Mouse (Mus musculus) E14TG2a.4 (cell line): ENCODE results near the gene Zfp326.

Experiments used
- H3K27me3 ChIP-seq: 2 replicates; pipeline ENCODE4 v1.6.1; 2014; ENCODE audit warnings: low read length, control low read depth; ENCODE audit not compliant: insufficient read depth
- H3K36me3 ChIP-seq: 2 replicates; pipeline ENCODE4 v1.6.1; 2014; ENCODE audit warnings: low read length, control low read depth; ENCODE audit not compliant: insufficient read depth
- H3K4me1 ChIP-seq: replicated peaks from 2 replicates; pipeline ENCODE4 v1.6.1; 2014; ENCODE audit warnings: low read depth, low read length, control low read depth
- H3K4me3 ChIP-seq: replicated peaks from 2 replicates; pipeline ENCODE4 v1.5.1; 2014; ENCODE audit warnings: mild to moderate bottlenecking, low read length
- H3K9me3 ChIP-seq: 2 replicates; pipeline ENCODE4 v1.6.1; 2014; ENCODE audit warnings: low read length, control low read depth
- CTCF ChIP-seq: conservative IDR thresholded peaks from 2 replicates; pipeline ENCODE4 v1.5.1; 2014; ENCODE audit warnings: low read length
- NANOG ChIP-seq: IDR thresholded peaks from 2 replicates; pipeline ENCODE4 v1.6.1; 2014; ENCODE audit warnings: borderline replicate concordance, low read length, mixed read lengths
- POU5F1 ChIP-seq: IDR thresholded peaks from 2 replicates; pipeline ENCODE4 v1.6.1; 2014; ENCODE audit warnings: low read length, borderline replicate concordance

Zfp326 gene

DNA sequence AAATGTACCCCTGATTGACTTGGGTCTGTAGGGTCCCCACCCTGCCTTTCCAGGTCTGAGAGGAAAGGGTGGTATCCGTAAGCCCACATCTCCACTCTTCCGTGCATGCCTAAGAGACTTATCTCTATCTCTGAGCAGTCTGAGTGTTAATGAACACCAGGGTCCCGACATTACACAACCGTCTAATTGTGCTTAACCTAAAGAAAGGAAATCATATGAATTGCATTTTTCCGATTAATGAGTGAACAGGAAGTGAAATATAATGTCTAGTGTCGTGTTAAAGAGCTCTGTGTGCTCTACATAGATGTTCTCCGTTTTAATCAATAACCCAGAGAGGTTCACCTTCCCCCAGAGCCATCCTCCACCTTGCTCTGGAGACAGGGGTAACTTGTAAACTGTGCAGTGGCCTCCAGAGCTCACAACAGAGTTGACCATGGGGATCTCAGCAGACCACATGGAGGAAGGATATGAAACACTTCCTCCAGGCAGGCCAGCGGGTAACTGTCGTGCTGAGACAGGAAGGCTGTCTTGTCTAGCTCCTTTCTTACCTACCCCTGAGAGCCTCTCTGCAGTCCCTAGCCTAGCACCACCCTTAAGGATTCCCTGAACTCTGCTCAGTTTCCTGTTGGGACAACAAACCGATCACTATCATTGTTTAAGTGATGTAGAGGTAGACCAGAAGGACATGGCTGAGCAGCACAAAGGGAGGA is 32.2 kb upstream of the Zfp326 start:
- H3K9me3 ChIP-seq: no peaks in the 10 kb centered on the region
- no peaks in the 10 kb centered on the region for H3K36me3 ChIP-seq
- H3K27me3 ChIP-seq: no peaks in the 10 kb centered on the region
- TF ChIP-seq POU5F1 (no peak), NANOG (no peak), CTCF (no peak)
- H3K4me1 ChIP-seq: no peaks in the 10 kb centered on the region; the same call in 1 of the 2 replicates
- no peak overlapping the region for H3K4me3 ChIP-seq

DNA sequence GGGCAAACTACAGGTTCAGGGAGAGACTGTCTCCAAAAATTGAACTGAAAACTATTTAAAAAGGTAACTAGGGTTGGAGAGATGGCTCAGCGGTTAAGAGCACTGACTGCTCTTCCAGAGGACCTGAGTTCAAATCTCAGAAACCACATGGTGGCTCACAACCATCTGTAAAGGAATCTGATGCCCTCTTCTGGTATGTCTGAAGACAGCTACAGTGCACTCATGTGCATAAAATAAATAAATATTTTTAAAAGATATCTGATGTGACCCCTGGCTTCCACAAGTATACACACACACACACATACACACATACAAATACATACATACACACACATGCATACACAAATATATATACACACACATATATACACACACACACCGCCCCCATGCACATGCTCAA is 31.3 kb upstream of the Zfp326 start:
- Histone ChIP-seq H3K4me1 (no peaks in the 10 kb centered on the region; the same call in 1 of the 2 replicates), H3K27me3 (no peaks in the 10 kb centered on the region), H3K9me3 (no peaks in the 10 kb centered on the region), H3K36me3 (no peaks in the 10 kb centered on the region), H3K4me3 (no peak overlapping the region)
- no peak for TF ChIP-seq POU5F1
- no peak for TF ChIP-seq CTCF

DNA sequence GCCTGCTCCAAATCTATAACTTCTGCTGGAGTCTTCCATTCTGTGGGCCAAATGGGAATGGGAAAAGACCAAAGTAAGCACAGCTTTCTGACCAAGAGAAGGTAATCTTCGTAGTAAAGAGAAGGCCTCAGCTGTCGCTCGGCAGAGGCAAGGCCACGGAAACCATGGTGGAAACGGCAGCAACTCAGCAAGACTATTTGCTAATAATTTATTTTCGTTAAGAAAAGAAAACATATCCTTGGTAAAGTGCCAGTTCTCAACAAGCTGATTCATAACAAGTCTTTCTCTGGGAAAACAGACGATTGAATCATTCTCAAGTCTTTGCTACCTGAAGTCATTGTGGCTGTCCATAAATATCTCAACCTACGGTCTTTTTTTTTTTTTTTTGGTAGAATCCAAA is 28.6 kb upstream of the Zfp326 start:
- no peaks in the 10 kb centered on the region for H3K27me3 ChIP-seq
- TF ChIP-seq NANOG (no peak), POU5F1 (no peak), CTCF (no peak)
- no peaks in the 10 kb centered on the region for H3K36me3 ChIP-seq

DNA sequence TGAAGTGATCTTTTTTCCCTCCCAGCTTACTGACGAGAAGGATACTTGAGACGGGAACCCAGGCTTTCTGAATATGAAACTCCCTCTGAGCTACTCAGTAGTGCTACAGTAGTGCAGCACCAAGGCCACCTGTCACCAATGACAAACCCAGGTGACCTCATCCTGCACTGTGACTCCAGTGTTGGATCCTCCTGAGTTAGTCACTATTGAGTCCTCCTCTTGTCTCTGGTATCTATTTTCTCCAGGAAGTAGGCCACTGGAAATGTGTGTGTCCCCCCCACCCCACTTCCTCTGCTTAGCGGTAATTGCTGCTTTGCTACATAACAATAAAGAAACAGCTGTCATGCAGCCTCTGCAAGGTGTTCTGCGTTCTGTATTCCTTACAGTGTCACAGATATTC is 27.1 kb upstream of the Zfp326 start:
- no peaks in the 10 kb centered on the region for H3K9me3 ChIP-seq
- TF ChIP-seq CTCF (no peak), POU5F1 (no peak), NANOG (no peak)
- H3K27me3 ChIP-seq: no peaks in the 10 kb centered on the region
- H3K4me3 ChIP-seq: no peak overlapping the region
- no peaks in the 10 kb centered on the region for H3K36me3 ChIP-seq
- no peaks in the 10 kb centered on the region; the same call in 1 of the 2 replicates for H3K4me1 ChIP-seq

More for the DNA sequence above, 28.6 kb upstream of the Zfp326 start:
- no peak overlapping the region for H3K4me3 ChIP-seq
- no peaks in the 10 kb centered on the region; the same call in 1 of the 2 replicates for H3K4me1 ChIP-seq
- H3K9me3 ChIP-seq: no peaks in the 10 kb centered on the region

DNA sequence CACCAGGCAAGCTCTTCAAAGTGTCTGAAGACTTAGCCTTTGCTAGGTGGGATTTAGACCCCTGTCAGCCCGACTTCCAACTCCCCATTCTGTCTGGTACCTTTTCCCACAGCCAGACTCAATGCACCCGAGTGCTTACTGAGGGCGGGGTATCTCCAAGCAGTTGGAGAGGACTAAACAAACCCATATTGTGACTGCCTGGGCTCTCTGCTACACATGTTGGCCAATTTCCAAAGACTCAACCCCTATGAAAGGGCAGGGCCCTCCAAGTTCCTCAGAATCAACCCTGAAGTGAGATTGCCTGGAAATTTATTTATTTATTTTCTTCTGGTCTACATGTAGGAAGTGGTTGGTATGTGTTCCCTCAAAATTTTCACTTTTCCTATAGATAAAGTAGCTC is 26.7 kb upstream of the Zfp326 start:
- H3K36me3 ChIP-seq: no peaks in the 10 kb centered on the region
- no peak overlapping the region for H3K4me3 ChIP-seq
- no peak for TF ChIP-seq CTCF
- no peak for TF ChIP-seq NANOG
- no peak for TF ChIP-seq POU5F1
- H3K9me3 ChIP-seq: no peaks in the 10 kb centered on the region
- H3K4me1 ChIP-seq: no peaks in the 10 kb centered on the region; the same call in 1 of the 2 replicates
- H3K27me3 ChIP-seq: no peaks in the 10 kb centered on the region

DNA sequence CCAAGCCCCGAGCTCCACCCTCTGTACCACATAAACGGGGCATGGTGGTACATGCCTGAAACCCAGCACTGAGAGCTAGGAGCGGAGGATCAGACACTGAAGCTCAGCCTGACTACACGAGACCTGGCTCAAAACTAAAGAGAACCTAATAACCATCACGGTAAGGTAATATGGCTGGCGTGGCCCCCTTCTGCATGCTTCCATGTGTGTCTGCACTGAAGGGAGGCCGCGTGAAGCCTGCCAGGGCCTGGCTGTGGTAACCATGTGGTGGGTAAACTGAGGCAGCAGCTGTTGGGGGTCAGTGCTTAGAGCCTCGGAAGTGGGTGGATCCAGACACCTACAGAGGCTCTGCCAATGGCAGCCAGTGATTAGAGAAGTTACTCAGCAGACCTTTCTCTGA is 23.1 kb upstream of the Zfp326 start:
- no peaks in the 10 kb centered on the region for H3K27me3 ChIP-seq
- H3K4me3 ChIP-seq: no peak overlapping the region
- H3K4me1 ChIP-seq: no peaks in the 10 kb centered on the region; the same call in 1 of the 2 replicates
- H3K9me3 ChIP-seq: no peaks in the 10 kb centered on the region
- H3K36me3 ChIP-seq: no peaks in the 10 kb centered on the region
- TF ChIP-seq CTCF (no peak), NANOG (no peak), POU5F1 (no peak)

DNA sequence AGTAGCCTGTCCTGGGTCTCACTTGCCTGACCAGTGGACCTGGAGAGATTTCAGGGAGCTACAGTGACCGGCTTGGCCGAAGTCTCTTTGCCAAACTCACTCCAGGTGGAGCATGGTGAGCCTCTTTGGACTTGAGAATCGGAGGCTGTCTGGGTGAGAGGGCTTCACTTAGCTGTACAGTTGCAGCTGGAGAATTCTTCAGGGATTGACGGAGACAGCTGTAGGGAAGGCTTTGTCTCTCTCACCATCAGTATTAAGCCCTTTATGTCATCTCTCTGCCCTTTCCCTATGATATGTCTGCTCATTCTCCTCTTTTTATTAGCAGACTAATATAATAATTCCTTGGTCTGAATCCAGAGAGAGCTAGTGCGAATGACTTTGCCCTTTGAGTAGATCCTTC is 18.9 kb upstream of the Zfp326 start:
- Histone ChIP-seq H3K36me3 (no peaks in the 10 kb centered on the region), H3K27me3 (no peaks in the 10 kb centered on the region), H3K4me1 (peaks cover 8% of the 10 kb centered on the region; the same call in 1 of the 2 replicates), H3K9me3 (peaks cover 15% of the 10 kb centered on the region), H3K4me3 (no peak overlapping the region)
- no peak for TF ChIP-seq CTCF
- no peak for TF ChIP-seq NANOG
- no peak for TF ChIP-seq POU5F1

DNA sequence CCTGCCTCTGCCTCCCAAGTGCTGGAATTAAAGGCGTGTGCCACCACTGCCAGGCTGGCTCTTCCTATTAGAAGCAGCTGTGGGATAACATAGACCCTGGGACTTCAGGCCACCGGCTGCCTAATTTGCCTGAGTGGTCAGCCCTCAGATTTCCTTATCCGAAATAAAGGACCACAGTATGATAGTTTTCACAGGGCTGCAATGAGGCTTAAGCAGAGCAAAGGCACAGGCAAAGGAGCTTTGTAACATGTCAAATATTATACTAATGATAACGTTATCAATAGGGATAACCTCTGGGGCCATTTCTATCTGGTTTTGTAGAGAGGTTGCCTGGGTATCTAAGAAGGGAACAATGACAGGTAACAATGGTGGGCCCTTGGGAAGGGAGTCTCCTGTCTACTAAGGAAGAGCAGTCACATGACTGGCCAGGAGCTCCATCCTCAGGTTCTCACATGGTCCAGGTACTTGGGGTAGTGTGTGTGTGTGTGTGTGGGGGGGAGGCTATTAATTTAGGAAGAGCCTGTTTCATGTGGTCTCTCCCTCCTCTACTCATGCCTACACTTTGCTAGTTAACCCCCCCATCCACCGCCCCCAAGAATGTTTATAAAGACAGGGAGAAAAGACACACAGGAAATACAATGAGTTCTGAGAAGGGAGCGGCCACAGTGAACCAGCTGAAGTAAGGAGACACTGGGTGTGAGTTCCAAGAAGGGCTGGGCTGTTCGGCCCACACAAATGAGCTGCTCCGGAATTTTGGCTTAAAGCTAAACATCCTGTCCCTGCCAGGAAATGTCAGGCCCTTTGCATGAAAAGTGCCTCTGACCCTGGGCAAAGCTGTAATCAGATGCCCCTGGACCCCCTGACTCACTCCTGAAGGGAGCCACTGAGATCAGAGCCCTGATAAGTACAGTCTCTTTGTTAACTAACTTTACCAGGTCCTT is 17.3 kb upstream of the Zfp326 start:
- Histone ChIP-seq H3K9me3 (peaks cover 15% of the 10 kb centered on the region), H3K27me3 (no peaks in the 10 kb centered on the region), H3K4me1 (peaks cover 8% of the 10 kb centered on the region; the same call in 1 of the 2 replicates), H3K36me3 (no peaks in the 10 kb centered on the region), H3K4me3 (no peak overlapping the region)
- TF ChIP-seq NANOG (no peak), POU5F1 (no peak), CTCF (no peak)
